Mouse (Mus musculus) kidney, embryonic 15.5 days (tissue): ENCODE results near the gene F2rl1. TPM values are rescaled to one million over a fixed set of nuclear protein-coding genes. Genes with fewer than 3 reads are reported as not detected.

Experiments used
- ATAC-seq: fragments of 200-750 bp; cut with Nextera tagmentation; replicated peaks from 2 replicates; pipeline ENCODE4 v1.8.0; 2017; ENCODE audit warnings: moderate TSS enrichment; ENCODE audit not compliant: low FRiP score
- H3K27ac ChIP-seq: fragments of 300-500 bp; sonication (generic); 2 replicates; pipeline ENCODE4 v1.5.1; 2015; ENCODE audit warnings: mild to moderate bottlenecking, inconsistent platforms
- H3K27me3 ChIP-seq: fragments of 300-500 bp; sonication (generic); 2 replicates; pipeline ENCODE4 v1.6.1; 2015; ENCODE audit warnings: inconsistent platforms
- H3K36me3 ChIP-seq: fragments of 300-500 bp; sonication (generic); 2 replicates; pipeline ENCODE4 v1.6.1; 2015; ENCODE audit warnings: inconsistent platforms
- H3K4me1 ChIP-seq: fragments of 300-500 bp; sonication (generic); 2 replicates; pipeline ENCODE4 v1.6.1; 2015; ENCODE audit warnings: inconsistent platforms
- H3K4me2 ChIP-seq: fragments of 300-500 bp; sonication (generic); 2 replicates; pipeline ENCODE4 v1.6.1; 2015; ENCODE audit warnings: moderate library complexity, mild to moderate bottlenecking, inconsistent platforms
- H3K4me3 ChIP-seq: fragments of 300-500 bp; sonication (generic); replicated peaks from 2 replicates; pipeline ENCODE4 v1.5.1; 2015; ENCODE audit warnings: mild to moderate bottlenecking, inconsistent platforms
- H3K9ac ChIP-seq: fragments of 300-500 bp; sonication (generic); 2 replicates; pipeline ENCODE4 v1.6.1; 2015; ENCODE audit warnings: mild to moderate bottlenecking, inconsistent platforms
- H3K9me3 ChIP-seq: fragments of 300-500 bp; sonication (generic); replicated peaks from 2 replicates; pipeline ENCODE4 v1.6.1; 2016; ENCODE audit warnings: inconsistent platforms
- WGBS: fragments of 180-500 bp; shearing (Covaris S2); methylation state at CpG from one replicate; pipeline ENCODE4 v1.1.7; 2015; ENCODE audit warnings: mixed read lengths; 5-methylcytosine and 5-hydroxymethylcytosine counted together
- polyA plus RNA-seq: library from polyadenylated mRNA; unstranded; fragments of >200 nt; fragmentation: Nextera tagmentation; extraction: Ambion mirVana; gene quantifications from 2 replicates; pipeline ENCODE4 v1.2.1, GENCODE M21; 2015

Gene F2rl1
- 7.8 and 8.5 TPM in 2 replicates for polyA plus RNA-seq

DNA sequence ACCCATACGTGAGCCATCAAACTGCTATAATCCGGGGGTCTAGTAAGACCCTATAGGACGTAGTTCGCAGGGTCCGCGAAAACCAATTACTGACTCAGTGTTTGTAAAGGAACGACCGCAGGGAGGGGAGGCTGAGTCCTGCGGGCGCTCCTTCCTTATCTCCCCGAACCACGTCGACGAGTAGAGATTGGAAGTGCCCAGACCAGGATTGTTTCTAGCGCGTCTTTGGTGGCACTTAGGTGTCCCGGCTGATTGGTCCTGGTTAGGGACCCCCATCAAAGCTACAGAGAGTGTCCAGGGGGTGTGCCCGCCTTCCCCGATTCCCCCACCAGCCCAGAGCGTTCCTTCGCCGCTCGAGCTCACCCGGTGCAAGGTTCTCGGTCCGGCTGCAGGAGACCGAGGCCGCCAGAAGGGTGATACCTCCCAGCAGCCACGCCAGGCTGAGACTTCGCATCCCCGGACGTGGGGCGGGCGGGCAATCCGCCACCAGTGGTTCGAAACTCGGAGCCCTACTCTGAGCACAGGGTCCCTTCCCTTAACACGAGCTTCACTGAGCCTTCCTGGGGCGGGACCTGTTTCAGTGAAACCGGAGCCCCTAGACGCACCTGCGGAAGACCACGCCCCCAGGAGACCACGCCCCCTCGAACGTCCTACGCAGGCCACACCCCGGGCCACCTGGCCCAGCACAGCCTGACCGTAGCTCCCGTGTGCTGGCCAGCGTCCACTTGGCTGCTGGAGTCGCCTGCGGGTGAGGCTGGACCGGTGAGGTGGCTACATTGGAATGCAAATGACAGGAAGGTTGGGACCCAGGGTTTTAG is at the start of gene F2rl1:
F2rl1 (minus strand) TSS at position 554 of the 818 bp plus-strand sequence.
- peaks cover 22% of the 10 kb centered on the region for H3K4me1 ChIP-seq
- peak within 1 kb of the TSS; percentile 25 for H3K27ac ChIP-seq
- peak within 1 kb of the TSS; percentile 47 for H3K4me3 ChIP-seq
- peaks cover 45% of the 10 kb centered on the region for H3K27me3 ChIP-seq
- H3K36me3 ChIP-seq, result no peaks in the 10 kb centered on the region
- peak within 1 kb of the TSS; percentile 94 for H3K4me2 ChIP-seq
- WGBS, result under 1% methylated on average over 54 of the region's 54 CpGs
- peak within 1 kb of the TSS; percentile 33 for H3K9ac ChIP-seq
- no peaks in the 10 kb centered on the region for H3K9me3 ChIP-seq
- ATAC-seq, result peak; percentile 94

DNA sequence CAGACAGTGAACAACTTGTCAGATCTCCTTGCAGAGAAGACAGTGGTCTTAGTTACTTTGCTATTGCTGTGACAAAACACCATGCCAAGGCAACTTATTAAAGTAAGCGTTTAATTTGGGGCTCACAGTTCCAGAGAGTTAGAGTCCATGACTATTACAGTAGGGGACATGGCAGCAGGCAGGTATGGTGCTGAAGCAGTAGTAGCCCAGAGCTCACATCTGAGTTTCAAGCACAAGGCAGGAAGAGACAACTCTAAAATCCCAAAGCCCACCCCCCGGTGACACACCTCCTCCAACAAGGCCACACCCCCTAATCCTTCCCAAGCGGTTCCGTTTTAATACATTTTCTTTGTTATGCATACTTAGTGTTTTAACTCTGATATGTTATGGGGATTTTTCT is 45.9 kb upstream of the F2rl1 start:
- Histone ChIP-seq H3K4me3 (no peak overlapping the region), H3K36me3 (no peaks in the 10 kb centered on the region), H3K27me3 (no peaks in the 10 kb centered on the region), H3K27ac (no peak overlapping the region), H3K9me3 (no peaks in the 10 kb centered on the region), H3K4me1 (no peaks in the 10 kb centered on the region), H3K4me2 (no peak overlapping the region), H3K9ac (no peak overlapping the region)
- WGBS, result 96% methylated on average over 4 of the region's 4 CpGs
- ATAC-seq, result no peak

DNA sequence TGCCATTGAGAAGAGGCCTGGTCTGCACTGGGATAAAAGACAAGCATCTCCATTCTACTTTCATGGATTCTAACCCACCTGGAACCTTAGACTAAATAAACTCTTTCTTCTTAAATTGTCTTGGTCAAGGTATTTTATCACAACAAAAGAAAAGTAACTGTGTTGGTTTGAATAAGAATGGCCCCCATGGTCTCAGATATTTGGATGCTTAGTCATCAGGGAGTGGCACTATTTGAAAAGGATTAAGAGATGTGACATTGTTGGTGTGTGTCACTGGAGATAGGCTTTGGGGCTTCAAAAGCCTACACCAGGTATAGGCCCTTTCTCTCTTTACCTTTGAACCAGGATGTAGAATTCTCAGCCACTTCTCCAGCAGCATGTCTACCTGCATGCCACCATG is 44.3 kb upstream of the F2rl1 start:
- H3K9ac ChIP-seq, result no peak overlapping the region
- no peaks in the 10 kb centered on the region for H3K9me3 ChIP-seq
- no peak overlapping the region for H3K27ac ChIP-seq
- H3K4me3 ChIP-seq, result no peak overlapping the region
- H3K27me3 ChIP-seq, result no peaks in the 10 kb centered on the region
- ATAC-seq, result no peak
- no peaks in the 10 kb centered on the region for H3K4me1 ChIP-seq
- H3K36me3 ChIP-seq, result no peaks in the 10 kb centered on the region
- no peak overlapping the region for H3K4me2 ChIP-seq

DNA sequence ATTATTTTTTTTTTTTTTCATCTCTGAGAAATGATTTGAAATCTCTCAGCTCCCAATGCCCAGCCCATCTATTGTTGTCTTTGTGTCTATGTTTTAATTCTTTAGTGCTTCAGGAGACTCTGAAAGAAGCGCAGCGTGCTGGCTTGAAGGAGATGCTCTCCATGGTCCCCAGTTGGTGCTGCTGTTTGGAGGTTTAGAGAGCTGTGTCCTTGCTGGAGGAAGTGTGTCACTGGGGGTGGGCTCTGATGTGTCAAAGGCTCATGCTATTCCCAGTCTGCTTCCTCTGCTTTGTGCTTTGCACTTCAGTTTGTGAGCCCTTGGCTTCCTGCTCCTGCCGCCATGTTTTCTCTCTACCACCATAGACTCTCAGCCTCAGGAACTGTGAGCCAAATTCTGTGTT is 43.3 kb upstream of the F2rl1 start:
- Histone ChIP-seq H3K9ac (no peak overlapping the region), H3K27ac (no peak overlapping the region), H3K4me3 (no peak overlapping the region), H3K27me3 (no peaks in the 10 kb centered on the region), H3K36me3 (no peaks in the 10 kb centered on the region), H3K4me2 (no peak overlapping the region), H3K4me1 (no peaks in the 10 kb centered on the region), H3K9me3 (no peaks in the 10 kb centered on the region)
- ATAC-seq, result no peak
- WGBS, result 96% methylated on average over 3 of the region's 3 CpGs

DNA sequence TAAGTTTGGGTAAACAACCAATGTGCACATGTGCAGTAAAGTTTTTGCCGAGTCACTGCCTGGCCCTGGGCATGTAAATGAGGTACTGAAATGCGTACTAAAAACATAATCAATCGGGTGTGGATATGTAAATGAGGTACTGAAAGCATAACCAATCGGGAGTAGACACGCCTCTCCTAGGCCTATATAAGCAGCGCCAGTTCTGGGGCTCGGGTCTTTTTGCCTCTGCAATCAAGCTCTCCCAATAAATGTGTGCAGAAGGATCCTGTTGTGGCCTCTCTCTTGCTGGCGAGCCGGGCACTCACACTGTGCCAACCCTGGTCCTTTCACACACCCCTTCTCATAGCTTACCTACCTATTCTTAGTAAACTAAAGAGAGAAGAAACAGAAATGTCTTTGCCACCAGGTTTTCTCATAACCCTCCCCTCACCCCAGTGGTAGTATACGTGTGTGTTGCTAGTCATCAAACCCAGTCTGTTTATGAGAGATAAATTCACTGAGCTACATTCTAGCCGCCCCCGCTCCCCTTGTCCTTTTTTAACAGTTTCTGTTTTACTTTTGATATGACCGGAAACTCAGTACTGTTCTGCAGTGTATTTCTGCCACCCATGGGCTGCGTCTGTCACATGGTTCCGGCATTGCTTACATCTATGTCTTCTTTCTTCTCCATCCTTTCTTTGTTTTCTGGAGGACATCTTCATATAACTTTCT is 42.0 kb upstream of the F2rl1 start:
- WGBS, result 97% methylated on average over 15 of the region's 15 CpGs
- H3K27me3 ChIP-seq, result no peaks in the 10 kb centered on the region
- no peak for ATAC-seq
- no peak overlapping the region for H3K9ac ChIP-seq
- no peak overlapping the region for H3K4me3 ChIP-seq
- no peak overlapping the region for H3K4me2 ChIP-seq
- H3K9me3 ChIP-seq, result no peaks in the 10 kb centered on the region
- no peak overlapping the region for H3K27ac ChIP-seq
- H3K36me3 ChIP-seq, result no peaks in the 10 kb centered on the region
- H3K4me1 ChIP-seq, result no peaks in the 10 kb centered on the region

DNA sequence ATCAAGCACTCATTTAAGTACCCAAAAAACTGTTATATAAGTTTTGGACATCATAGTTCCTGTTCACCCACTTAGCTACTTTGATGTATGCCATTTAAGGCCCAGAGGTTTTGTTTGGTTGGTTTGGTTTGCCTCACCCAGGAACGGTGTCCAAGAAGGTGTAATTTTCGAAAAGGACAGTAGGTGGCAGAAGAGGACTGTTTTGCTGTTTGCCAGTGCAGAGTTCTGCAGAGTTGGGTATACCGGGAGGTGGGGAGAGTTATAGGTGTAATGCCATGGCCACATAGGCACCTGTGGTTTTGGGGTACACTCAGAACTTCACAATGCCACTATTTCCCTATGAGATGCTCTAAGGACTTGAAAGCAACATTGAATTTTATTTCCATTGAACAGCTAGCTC is 38.7 kb upstream of the F2rl1 start:
- no peaks in the 10 kb centered on the region for H3K4me1 ChIP-seq
- no peak overlapping the region for H3K4me2 ChIP-seq
- no peak overlapping the region for H3K4me3 ChIP-seq
- H3K9me3 ChIP-seq, result no peaks in the 10 kb centered on the region
- peak; percentile 43 for ATAC-seq
- no peak overlapping the region for H3K27ac ChIP-seq
- H3K9ac ChIP-seq, result no peak overlapping the region
- 2% methylated on average over 3 of the region's 3 CpGs for WGBS
- no peaks in the 10 kb centered on the region for H3K27me3 ChIP-seq
- no peaks in the 10 kb centered on the region for H3K36me3 ChIP-seq

DNA sequence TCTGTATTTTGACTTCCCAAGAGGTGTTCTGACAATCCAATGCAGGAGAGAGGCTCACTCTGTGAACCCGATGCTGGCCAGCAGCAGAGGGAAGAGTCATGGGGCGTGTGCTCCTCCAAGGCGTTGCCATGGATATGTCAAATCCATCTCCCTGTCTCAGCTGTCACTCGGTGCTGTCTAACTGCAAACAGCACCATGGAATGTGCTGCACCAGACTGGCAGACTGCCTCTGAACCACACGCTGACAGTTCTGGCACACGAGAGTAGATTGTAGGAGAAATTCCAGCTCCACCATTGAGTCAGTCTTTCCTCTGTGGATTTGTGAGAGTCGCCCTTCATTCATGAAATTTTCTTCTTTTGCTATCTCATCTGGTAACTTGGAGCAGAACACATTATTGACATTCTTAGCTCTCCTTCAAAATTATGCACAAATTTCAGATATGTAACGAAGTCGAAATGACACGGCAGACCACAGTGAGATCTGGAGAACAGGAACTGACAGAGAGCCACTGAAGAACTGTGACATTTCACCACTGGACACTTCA is 38.1 kb upstream of the F2rl1 start:
- H3K9ac ChIP-seq, result no peak overlapping the region
- WGBS, result 66% methylated on average over 10 of the region's 10 CpGs
- H3K4me3 ChIP-seq, result no peak overlapping the region
- H3K4me1 ChIP-seq, result no peaks in the 10 kb centered on the region
- no peaks in the 10 kb centered on the region for H3K27me3 ChIP-seq
- no peak overlapping the region for H3K4me2 ChIP-seq
- ATAC-seq, result no peak
- no peak overlapping the region for H3K27ac ChIP-seq
- no peaks in the 10 kb centered on the region for H3K36me3 ChIP-seq
- H3K9me3 ChIP-seq, result no peaks in the 10 kb centered on the region

DNA sequence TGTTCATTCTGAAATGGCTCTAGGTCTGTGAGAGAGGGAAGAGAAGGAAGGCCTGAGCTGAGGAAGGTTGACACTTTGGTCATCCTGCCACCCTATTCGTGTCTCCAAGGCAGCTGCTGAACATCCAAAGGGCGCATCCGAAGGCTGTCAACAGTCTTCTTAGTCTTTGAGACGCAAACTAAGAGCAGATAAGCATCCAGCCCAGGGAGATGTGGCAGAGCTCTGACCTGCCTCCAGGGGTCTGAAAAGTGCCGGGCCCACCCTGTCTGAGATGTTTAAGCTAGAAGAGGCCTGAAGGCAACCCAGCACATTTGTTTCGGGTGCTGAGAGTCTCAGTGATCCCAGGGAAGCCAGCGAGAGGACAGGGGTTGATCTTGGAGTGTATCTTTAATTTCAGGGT is 32.3 kb upstream of the F2rl1 start:
- Histone ChIP-seq H3K36me3 (no peaks in the 10 kb centered on the region), H3K27ac (no peak overlapping the region), H3K9ac (no peak overlapping the region), H3K27me3 (no peaks in the 10 kb centered on the region), H3K4me1 (no peaks in the 10 kb centered on the region), H3K4me2 (no peak overlapping the region), H3K9me3 (no peaks in the 10 kb centered on the region), H3K4me3 (no peak overlapping the region)
- 89% methylated on average over 7 of the region's 7 CpGs for WGBS
- ATAC-seq, result no peak

DNA sequence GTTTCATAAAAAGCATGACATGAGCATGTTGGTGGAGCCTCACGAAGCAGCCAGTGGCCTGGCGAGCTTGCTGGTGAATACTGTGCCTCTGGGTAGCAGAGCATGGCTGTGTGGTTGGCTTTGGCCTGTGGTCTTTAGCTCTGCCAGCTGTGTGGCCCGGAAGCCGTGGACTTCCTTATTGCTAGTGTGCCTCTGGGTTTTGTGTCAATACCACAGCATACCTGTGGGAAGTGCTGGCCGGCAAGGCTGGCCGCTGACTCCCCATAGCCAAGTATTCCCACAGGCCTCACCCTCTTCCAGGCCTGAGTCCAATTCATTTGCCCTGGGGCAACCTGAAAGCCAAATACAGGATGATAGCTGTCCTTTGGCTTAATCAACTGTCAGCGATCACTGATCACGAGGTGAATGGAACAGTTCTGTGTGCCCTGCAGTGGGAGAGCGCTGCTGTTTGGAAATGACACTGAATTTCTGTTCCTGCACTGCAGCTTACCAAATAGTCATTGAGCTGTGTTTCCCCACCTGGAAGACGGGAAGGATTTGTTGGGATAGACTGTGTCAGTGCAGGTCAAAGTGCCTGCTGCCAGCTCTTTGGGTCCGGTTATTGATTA is 29.0 kb upstream of the F2rl1 start:
- Histone ChIP-seq H3K9me3 (no peaks in the 10 kb centered on the region), H3K36me3 (no peaks in the 10 kb centered on the region), H3K4me2 (no peak overlapping the region), H3K27ac (no peak overlapping the region), H3K4me3 (no peak overlapping the region), H3K9ac (no peak overlapping the region), H3K4me1 (peaks cover 7% of the 10 kb centered on the region), H3K27me3 (no peaks in the 10 kb centered on the region)
- 81% methylated on average over 11 of the region's 11 CpGs for WGBS
- ATAC-seq, result no peak

DNA sequence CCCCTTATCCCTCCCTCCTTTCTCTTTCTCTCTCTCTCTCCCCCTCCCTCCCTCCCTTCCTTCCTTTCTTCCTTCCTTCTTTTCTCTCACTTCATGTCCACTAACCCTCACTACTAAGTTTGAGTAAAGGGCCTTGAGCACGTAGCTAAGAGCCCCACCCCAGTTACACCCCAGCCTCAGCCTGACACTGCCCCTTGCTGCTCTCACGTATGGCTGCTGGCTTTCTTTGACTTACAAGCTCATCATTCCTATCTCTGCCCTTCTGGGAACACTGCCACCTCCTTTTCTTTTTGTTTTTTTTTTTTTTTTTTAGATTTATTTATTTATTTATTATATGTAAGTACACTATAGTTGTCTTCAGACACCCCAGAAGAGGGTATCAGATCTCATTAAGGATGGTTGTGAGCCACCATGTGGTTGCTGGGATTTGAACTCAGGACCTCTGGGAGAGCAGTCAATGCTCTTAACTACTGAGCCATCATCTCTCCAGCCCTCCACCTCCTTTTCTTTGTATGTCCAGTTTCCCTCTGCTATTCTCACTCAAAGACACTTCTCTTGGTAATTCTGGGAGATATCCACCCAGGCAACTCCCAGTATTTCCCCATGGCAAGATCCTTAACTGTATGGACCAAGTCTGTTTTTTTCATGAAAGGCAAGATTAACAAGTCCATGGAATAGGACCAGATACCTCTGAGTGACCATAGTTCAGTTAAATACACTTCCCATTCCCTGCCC is 25.8 kb upstream of the F2rl1 start:
- Histone ChIP-seq H3K9me3 (no peaks in the 10 kb centered on the region), H3K4me1 (peaks cover 37% of the 10 kb centered on the region), H3K4me3 (no peak overlapping the region), H3K36me3 (no peaks in the 10 kb centered on the region), H3K27ac (no peak overlapping the region), H3K9ac (no peak overlapping the region), H3K4me2 (no peak overlapping the region), H3K27me3 (no peaks in the 10 kb centered on the region)
- ATAC-seq, result no peak
- WGBS, result 84% methylated on average over 2 of the region's 2 CpGs

DNA sequence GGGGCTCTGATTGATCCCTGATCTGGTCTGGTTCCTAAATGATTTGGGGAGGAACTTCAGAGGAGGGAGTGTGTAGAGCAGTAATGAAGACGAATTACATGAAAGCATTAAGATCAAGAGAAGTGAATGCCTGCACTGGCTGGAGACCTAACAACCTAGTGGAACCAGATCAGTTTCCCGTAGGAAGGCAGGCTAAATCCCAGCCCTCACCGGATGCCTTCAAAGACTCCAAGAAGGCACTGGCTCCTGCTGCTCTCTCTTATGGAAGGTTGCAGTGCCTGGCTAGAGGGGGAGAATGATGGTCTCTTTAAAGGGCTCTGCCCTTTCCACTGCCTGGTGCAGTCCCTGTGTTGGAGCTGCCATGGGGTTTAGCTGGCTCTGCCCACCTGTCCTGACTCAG is 24.4 kb upstream of the F2rl1 start:
- Histone ChIP-seq H3K27ac (no peak overlapping the region), H3K9me3 (no peaks in the 10 kb centered on the region), H3K4me1 (peaks cover 40% of the 10 kb centered on the region), H3K4me3 (no peak overlapping the region), H3K9ac (no peak overlapping the region), H3K27me3 (no peaks in the 10 kb centered on the region), H3K4me2 (no peak overlapping the region; the same call in 1 of the 2 replicates), H3K36me3 (no peaks in the 10 kb centered on the region)
- no peak for ATAC-seq
- 9% methylated on average over 3 of the region's 3 CpGs for WGBS
